Mouse (Mus musculus): ENCODE results near the gene Arhgap1.
"Not testable (repeated sequence)": the region's sequence is repeated elsewhere in the genome, so short reads cannot be mapped to it uniquely, and the experiment has no call there.

Gene Arhgap1
- long read RNA-seq, experiment 1, transcript Arhgap1-202 (14 exons, 3,201 nt) = major isoform, 8 of 14 reads
- long read RNA-seq, experiment 1, partial matches to known transcripts = 2 of 14 reads
- long read RNA-seq, experiment 1, other reads (novel, unspliced or antisense) = 2 of 14 reads
- long read RNA-seq, experiment 2, transcript Arhgap1-202 (14 exons, 3,201 nt) = major isoform, 6 of 22 reads
- long read RNA-seq, experiment 2, partial matches to known transcripts = 3 of 22 reads
- long read RNA-seq, experiment 2, other reads (novel, unspliced or antisense) = 8 of 22 reads

DNA sequence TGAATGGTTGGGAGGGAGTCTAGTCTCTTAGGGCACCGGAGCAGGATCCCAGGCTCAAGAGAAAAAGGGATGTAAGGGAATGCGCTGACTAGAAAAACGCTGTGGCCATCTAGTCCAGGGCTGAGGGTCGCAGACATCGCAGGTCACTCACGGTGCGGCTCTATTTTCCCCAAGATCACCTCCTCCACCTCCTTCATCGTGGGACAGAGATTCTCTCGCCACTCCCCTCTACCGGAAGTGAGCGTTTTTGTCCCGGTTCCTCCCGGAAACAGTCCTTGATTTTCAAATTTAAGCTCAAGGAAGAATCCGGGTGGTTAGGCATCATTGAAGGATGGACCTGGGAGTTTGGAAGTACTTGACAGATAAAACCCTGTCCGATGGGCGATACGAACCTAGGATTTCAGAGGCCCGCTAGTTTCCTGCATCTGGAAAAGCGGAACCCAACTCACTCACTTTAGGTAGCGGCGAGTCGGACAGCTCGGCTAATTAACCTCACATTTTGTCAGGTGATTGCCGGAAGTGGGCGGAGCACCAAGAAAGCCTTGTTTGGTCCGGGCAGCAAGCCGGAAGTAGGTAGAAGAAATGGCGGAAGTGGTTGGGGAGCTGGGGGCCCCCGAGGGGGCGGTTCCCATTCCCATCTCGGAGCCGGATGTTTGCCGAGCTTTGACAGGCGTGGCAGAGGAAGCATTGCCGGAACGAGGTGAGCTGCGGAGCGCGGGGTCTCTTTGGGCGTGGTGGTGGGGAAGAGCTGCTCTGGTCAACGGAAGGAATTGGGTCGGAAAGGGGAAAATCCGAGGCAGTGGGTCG, at the start of gene Arhgap1, which contains the start of gene Zfp408:
Gene Arhgap1 (plus strand): TSS at position 308 of the 807 bp plus-strand sequence.
Gene Zfp408 (minus strand): TSS at position 239 of the 807 bp plus-strand sequence.
- intact Hi-C loops (cut with DNase I) = no loop called here

DNA sequence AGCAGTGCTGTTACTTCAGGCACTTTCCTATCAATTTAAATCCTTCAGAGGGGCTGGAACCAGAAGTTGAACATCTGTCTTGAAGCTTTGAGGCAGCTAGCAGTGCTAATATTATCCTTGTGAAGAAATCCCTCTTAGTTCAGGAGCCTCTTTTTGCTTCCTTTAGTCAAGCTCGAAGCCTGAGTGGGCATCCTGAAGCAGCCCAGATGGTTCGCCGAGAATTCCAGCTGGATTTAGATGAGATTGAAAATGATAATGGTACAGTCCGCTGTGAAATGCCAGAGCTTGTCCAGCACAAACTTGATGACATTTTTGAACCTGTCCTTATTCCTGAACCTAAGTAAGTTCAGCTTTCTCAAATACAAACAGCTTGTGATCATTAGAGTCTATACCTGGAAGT, 49.2 kb upstream of the Arhgap1 start:
- intact Hi-C loops (cut with DNase I) = no loop called here

DNA sequence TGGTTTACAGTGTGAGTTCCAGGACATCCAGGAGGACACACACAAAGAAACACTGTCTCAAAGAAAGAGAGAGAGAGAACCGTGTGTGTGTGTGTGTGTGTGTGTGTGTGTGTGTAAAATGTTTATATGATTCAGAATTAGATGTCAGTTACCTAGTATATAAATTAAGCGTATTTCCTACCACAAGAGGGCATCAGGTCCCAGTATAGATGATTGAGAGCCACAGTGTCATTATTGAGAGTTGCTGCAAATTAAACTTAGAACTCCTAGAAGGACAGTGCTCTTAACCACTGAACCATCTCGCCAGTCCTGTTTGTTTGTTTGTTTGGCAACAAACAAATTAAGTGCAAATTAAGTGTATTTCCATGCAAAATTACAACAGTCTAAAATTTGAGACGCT, 47.3 kb upstream of the Arhgap1 start:
- intact Hi-C loops (cut with DNase I) = no loop called here

DNA sequence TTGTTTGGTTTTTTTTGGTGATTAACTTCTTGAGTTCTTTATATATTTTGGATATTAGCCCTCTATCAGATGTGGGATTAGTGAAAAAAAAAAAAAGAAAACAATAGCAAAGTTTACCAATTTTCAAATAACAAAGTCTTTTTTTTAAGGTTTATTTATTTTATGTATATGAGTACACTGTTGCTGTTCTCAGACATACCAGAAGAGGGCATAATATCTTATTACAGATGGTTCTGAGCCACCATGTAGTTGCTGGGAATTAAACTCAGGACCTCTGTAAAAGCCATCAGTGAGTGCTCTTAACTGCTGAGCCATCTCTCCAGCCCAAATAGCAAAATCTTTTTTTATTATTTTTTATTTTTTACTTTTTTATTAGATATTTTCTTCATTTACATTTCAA, 40.3 kb upstream of the Arhgap1 start:
- intact Hi-C loops (cut with DNase I) = not testable (repeated sequence)

DNA sequence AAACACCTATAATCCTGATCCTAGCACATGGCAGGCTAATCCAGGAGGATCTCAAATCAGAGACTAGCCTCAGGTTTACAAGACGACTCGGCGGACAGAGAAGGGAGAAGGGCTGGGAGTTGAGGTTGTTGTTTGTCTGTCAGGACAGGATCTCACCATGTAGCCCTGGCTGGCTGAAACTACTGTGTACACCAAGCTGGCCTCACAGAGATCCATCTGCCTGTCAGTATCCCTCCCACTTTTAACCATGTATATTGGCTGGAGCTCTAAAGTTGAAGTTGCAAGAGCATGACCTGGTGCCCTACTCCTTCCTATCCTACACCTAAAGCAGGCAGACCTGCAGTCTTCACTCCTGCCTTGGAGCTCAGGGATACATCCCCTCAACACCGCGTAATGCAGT, 27.3 kb upstream of the Arhgap1 start:
- intact Hi-C loops (cut with DNase I) = no loop called here

DNA sequence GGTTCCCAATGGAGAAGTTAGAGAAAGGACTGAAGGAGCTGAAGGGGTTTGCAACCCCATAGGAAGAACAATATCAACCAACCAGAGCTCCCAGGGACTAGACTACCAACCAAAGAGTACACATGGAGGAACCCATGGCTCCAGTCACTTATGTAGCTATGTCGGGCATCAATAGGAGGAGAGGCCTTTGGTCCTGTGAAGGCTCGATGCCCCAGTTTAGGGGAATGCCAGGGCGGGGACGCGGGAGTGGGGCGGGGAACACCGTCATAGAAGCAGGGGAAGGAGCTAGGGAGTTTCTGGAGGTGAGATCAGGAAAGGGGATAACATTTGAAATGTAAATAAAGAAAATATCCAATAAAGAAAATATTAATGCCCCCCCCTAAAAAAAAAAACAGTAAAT, 26.3 kb upstream of the Arhgap1 start:
- intact Hi-C loops (cut with DNase I) = not testable (repeated sequence)

DNA sequence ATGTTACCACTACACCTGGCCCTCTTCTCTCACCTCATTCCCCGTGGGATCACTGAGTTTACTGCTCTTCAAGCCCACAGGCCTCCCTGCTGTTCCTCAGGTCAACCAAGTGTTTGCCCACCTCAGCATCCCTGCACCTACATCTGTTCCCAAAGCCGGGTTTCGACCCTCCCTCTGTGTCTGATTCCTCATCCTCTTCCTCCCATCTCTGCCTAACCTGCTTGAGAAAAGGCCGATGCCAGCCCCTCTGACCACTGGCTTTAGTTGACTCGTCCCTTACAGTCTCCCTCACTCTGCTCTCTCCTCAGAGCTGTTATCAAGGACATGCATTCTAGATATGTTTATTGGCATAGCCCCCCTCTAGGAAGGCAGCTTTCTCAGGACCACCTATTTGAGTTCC, 22.2 kb upstream of the Arhgap1 start:
- intact Hi-C loops (cut with DNase I) = no loop called here

DNA sequence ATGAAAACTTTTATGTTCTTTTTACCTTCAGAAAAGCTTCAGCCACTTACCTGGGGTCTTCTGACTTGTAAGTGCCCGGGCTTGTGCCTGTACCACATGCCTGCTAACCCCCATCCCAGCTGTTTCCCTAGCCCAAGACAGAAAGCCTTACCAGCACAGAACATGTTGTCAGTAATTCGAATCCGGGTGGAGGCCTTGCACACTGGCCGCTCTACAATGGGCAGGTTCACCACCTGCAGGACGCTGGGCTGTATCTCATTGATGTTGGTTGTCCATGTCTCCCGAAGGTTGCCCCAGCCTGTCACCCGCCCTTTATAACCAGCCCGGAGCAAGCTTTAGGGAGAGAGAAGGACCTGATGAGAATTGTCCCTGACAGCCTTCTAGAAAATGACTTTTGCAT, 21.5 kb upstream of the Arhgap1 start:
- intact Hi-C loops (cut with DNase I) = no loop called here

DNA sequence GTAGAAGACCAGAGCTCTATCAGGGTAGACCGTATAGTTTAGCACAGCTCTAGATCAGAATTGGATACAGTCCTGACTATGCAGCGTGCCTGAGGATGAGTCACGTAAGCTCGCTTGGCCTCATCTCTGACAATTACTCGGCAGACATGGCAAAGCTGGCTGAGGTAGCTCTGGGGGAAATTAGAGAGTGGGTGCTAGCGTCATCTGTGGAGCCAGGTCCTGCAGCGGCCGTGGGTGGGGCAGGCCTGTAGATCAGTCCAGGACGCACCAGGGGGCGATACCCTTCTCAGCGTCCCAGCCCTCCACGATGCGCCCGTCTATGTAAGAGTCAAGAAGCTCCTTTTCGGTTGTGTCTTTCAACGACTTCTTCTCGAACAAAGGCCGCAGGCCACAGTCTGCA, 20.0 kb upstream of the Arhgap1 start:
- intact Hi-C loops (cut with DNase I) = no loop called here

DNA sequence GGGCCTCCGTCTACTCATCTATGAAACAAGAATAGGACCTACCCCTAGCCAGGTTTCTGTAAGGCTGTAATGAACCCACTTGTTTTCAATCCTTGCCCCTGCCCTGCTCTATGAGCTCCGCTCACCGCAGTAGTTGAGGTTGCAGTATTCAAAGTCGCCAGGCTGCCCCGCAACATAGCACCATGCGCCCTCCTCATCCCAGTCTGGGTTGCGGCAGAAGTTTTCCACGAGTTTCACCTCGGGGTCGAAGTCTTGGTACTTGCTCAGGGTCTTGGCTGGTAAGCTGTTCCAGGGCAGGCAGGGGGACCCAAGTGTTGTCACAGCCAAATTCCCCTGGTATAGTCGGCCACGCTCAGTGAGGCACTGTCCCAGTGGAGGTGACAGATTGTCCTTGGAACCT, 19.3 kb upstream of the Arhgap1 start:
- intact Hi-C loops (cut with DNase I) = no loop called here

DNA sequence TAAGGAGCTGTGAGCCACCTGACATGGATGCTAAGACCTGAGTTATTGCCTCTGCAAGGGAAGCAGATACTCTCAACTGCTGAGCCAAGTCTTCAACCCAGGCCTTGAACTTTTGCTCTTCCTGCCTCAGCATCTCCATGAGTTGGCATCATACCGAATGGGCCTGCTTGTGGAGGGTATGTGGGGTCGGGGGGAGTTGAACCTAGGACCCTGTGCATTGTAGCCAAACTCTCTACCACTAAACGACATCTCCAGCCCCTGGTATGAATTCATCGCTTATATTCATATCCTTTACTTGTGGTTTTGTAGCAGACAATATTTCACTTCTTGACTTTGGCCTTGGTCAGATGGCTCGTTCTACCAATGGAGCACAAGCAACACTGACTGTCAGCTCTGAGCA, 17.8 kb upstream of the Arhgap1 start:
- intact Hi-C loops (cut with DNase I) = no loop called here

DNA sequence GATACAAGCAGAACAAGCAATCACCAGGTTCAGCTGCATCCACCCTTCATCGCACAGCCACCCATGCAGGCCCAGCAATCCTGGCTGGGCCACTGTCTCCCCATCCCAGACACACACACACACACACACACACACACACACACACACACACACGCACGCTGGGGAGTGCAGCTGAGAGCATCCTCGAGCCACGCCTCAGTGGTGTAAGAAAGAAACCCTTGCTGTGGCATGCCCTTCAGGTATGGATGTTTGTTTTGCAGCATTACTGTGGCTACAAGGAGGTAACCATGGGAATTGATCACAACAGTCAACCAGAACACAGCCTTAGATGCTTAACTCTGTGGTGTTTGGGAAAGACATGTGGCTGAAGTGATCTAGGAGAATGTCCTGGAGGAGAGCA, 17.3 kb upstream of the Arhgap1 start:
- intact Hi-C loops (cut with DNase I) = no loop called here

DNA sequence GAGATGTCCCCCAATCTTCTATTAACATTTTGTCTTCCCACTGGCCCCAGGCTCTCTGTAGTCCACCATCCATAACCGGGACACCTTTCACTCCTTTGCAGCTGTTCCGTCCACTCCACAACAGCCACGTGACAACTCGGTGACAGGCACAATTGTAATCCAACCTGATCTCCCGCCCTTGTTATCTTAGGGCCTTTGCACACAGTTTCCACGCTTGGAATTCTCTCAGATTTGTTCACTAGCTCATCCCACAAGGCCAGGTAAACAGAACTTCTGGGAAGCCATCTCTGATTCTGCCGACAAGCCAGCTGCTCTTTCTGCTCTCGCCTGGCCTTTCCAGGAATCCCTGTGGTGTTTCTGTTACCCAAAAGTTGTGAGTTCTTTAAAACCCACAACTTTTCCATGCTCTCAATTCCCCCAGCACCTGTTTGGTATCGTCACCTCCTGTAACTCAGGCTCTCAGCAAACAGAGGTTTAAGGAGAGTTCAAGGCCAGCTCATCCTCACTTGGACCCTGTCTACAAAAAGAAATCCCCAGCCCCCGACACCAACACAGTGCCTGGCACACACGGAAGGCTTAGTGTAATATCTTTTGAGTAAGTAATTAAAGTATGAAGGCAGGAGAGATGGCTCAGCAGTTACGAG, 16.2 kb upstream of the Arhgap1 start:
- intact Hi-C loops (cut with DNase I) = no loop called here

DNA sequence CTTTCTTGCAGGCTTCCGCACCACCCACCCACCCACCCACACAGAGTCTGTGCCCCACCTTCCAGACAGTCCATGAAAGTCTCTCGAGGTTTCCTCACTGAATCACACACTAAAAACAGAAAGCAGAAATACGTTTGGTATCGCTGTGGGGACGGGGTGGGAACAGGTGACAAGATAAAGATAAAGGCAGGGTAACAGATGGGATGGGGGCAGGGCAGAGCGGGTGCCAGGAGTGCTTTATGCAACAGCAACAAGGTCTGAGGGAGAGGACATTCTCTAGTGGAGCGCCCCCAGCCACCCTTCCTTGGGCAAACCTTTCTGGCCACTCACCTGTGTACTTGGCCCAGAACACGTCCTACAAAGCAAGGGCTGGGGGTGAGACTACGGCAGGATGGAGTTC, 14.8 kb upstream of the Arhgap1 start:
- intact Hi-C loops (cut with DNase I) = no loop called here

DNA sequence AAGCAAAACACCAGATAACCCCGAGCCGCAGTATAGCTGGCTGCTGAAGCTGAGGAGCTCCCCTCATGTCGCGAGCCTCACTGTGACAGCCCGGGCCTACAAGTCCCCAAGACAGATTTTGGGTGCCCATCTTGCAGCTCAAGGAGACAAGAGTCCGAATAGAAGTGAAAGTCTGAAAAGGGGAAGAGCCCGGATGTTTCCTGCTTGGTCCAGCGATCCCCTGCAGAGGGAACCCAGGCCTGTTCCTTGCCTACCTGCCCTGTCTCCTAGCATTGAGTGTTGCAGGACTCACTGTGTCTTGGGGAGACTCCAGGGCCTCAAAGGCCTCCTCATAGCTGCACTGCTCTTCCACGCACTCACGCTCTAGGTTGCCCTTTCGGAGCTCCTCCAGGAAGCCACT, 14.2 kb upstream of the Arhgap1 start:
- intact Hi-C loops (cut with DNase I) = no loop called here

DNA sequence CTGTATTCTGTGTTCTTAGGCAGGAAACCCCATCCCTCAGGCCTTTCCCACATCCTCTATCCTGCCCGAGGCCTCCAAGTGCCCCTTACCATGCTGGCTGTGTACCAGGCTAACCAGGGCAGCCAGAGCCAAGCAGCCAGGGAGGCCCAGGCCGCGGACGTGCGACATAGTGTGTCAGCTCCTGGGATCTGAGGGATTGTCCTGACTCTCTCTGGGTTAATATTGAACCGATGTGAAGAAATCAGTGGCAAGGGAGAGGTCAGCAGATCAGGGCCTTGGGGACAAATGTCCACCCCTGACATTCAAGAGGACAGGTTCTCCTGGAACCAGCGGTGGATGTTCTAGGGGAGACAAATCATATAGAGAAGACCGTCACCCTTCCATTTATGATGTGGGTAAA, 13.4 kb upstream of the Arhgap1 start, which contains the start of gene F2:
Gene F2 (minus strand): TSS at position 186 of the 400 bp plus-strand sequence.
- intact Hi-C loops (cut with DNase I) = no loop called here

DNA sequence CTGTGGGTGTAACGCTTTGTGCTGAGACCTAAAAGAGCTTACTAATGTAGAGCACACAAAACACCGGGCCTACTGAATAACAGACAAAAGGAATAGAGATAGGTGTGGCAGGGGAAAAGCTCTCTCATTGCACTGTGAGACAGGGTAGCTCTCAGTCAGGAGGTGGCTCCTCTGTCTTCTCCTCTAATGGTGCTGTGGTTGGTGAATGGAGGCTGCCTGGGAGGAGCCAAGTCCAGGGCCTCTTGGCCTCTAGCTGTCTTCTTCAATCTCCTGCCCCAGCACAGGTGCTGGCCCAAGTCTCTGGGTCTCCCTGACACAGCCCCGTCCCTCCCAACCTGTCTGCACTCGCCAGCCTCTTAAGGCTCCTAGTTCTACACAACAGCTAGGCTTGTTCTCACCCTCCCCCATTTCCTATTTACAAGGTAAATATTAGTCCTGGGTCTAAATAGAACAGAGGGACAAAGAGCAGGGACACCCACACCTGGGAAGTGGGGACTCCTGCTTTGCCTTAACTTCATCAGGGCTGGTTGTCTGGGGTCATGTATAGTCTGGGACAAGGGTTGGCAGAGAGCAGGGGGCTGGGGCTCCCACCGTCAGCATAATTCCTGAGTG, 12.8 kb upstream of the Arhgap1 start:
- intact Hi-C loops (cut with DNase I) = no loop called here

DNA sequence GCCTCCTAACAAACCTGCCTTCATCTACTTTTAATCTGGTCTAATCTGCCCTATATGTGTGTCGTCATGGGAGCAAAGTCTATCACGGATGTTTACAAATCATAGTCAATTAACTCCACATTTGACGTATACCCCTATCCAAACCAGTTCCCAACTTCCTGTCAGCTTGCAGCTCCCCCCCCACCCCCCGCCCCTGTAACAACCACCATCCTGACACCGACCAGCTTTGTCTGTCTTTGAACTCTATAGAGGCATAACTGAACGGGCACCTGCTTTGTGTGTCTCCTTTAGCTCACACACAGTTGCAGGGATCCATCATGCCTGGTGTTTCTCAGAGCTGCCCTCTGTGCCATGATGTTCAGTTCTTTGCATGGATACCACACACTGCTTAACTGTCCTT, 10.7 kb upstream of the Arhgap1 start:
- intact Hi-C loops (cut with DNase I) = no loop called here

DNA sequence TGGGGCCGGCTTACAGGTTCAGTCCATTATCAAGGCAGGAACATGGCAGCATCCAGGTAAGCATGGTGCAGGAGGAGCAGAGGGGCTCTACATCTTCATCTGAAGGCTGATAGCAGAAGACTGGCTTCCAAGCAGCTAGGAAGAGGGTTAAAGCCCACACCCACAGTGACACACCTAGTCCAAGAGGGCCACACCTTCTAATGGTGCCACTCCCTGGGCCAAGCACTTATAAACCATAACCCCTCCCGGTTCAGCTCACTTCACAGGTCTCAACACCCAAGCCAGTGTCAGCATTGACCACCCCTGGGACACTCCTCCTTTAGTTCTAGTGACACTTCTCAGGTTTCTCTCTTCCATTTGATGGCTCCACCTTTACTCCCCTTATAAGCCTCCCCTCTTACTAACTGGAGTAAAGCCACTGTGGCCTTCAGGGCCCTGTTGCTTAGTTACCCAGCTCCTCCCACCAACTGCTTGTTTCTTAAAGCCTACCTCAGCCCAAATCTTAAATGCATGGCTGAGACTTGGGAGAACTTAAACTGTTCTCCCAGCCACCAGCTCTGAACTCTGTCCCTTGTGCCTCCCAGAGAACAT, 6.7 kb upstream of the Arhgap1 start:
- intact Hi-C loops (cut with DNase I) = no loop called here

DNA sequence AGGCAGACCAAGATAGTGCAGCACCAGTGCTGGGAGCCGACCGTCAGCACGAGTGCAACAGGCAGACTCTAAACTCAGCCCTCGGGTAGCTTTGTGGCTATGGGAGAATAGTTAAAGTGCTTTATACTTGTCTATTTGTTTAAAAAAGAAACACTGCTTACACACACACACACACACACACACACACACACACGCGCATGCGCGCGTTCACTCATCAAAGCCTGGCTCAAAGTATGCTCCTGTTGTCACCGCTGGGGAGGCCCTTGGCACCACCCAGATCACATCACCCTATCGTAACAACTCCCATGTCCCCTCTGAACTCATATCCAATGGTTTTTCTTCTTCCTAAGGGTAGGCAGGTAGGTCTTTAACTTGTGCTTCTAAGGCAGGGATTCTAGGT, 5.6 kb upstream of the Arhgap1 start:
- intact Hi-C loops (cut with DNase I) = no loop called here

DNA sequence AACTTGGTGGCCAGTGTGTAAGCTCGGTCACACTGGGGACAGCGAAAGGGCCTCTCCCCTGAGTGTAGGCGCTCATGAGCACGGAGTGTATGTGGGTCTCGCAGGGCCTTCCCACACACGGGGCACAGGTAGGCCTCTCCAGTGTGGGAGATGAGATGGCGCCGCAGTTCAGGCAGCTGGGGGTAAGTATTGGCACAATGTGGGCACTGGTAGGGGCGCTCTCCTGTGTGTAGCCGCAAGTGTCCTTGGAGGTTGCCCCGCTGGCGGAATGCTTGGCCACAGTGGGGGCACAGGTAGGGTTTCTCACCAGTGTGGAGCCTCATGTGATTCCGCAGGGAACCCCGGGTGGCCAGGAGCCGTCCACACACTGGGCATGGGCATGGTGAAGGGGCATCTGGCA, 4.3 kb upstream of the Arhgap1 start:
- intact Hi-C loops (cut with DNase I) = no loop called here
